Mouse (Mus musculus) ES-Bruce4 (cell line): Measurements from ENCODE around the gene Katnbl1.

ENCODE experiments used
- CTCF ChIP-seq: IDR thresholded peaks from one replicate; pipeline ENCODE4 v1.8.1; 2011; ENCODE audit warnings: low read depth, low read length
- EP300 ChIP-seq: IDR thresholded peaks from 2 replicates; pipeline ENCODE4 v1.6.1; 2011; ENCODE audit warnings: low read depth, low read length; ENCODE audit not compliant: insufficient read depth

DNA sequence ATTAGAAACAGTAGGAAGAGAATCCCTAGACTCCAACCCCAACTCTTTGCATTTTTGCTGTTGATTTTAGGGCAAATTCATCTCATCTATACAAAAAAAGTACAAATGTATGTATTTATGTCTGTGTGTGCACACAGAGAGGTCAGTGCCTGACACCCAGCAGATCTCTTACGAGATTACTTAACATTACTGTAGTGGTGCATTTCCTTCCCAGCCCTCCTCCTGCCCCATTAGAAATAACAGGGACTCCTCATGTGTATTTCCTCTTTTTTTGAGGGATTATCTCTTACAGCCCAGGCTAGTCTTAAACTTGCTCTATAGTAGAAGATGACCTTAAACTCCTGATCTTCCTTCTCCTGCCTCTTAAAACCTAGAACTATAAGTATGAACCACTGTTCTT is 13.7 kb downstream of the Katnbl1 start:
- TF ChIP-seq EP300: no peak
- TF ChIP-seq CTCF: no peak
